In genomic region chr6:145477367-145477905, GRCm38 (mm10) we compare ENCODE assay signal across 19 mouse cellular contexts.
DNase-seq lines count a peak whose midpoint lies in the region; ATAC-seq and TF ChIP-seq lines count a peak whose summit lies in the region.
"Had no signal": no experiment of that assay in that cellular context is flagged by ENCODE, and none has a peak within 500 bp of the region (broad histone marks: within the 10 kb centered on the region; RNA-seq: fewer than 3 reads in every experiment).

No protein-coding gene starts in this region.

- peak; percentile 30 for DNase-seq in embryo, embryonic 10 days (ENCODE audit: low spot score)
- no peak for DNase-seq in embryo, embryonic 11 days
- DNase-seq in kidney, adult 11 months: peak; percentile 85
- DNase-seq in limb, embryonic 10.5 days (ENCODE audit: low spot score): no peak
- DNase-seq in T-cell, adult 2 months (ENCODE audit: low spot score): no peak
- DNase-seq in lung, postnatal 10 days: no peak
- DNase-seq in thymus, adult 2 months: no peak
- DNase-seq: cerebellum, adult 8-10 months; heart, postnatal 14 days; lung, adult 2 months; lung, postnatal 36 days; thymus, postnatal 25 days had no signal

- H3K4me3 ChIP-seq in kidney, embryonic 16.5 days (ENCODE audit: low read length): no peak overlapping the region
- no peak overlapping the region for H3K4me3 ChIP-seq in limb, embryonic 10.5 days
- H3K4me3 ChIP-seq in thymus, adult 2 months (ENCODE audit: control insufficient read depth, insufficient read depth, low read length): no peak overlapping the region
- H3K4me3 ChIP-seq: heart, embryonic 12.5 days; hindbrain, embryonic 13.5 days; limb, embryonic 15.5 days had no signal

- no peaks in the 10 kb centered on the region for H3K9me3 ChIP-seq in kidney, embryonic 16.5 days (ENCODE audit: low read length)
- H3K9me3 ChIP-seq in limb, embryonic 10.5 days (replicated peaks): no peaks in the 10 kb centered on the region
- H3K9me3 ChIP-seq: heart, embryonic 12.5 days; hindbrain, embryonic 13.5 days; limb, embryonic 15.5 days had no signal

- no peak for TF ChIP-seq POLR2A in thymus, adult 2 months (IDR thresholded peaks at IDR 0.05; ENCODE audit: control insufficient read depth, extremely low read depth, insufficient read depth, low read length, poor library complexity)

- TF ChIP-seq CTCF in thymus, adult 2 months (IDR thresholded peaks at IDR 0.05; ENCODE audit: borderline replicate concordance, control insufficient read depth, extremely low read depth, insufficient read depth, low read length, poor library complexity): no peak

- no peaks in the 10 kb centered on the region for H3K36me3 ChIP-seq in kidney, embryonic 16.5 days (ENCODE audit: insufficient read depth, low read length)
- no peaks in the 10 kb centered on the region for H3K36me3 ChIP-seq in limb, embryonic 10.5 days
- no peaks in the 10 kb centered on the region for H3K36me3 ChIP-seq in thymus, adult 2 months (ENCODE audit: control insufficient read depth, insufficient read depth, low read length)
- H3K36me3 ChIP-seq: heart, embryonic 12.5 days; hindbrain, embryonic 13.5 days; limb, embryonic 15.5 days had no signal

- WGBS in kidney, embryonic 16.5 days: 22% methylated on average over 10 of the region's 10 CpGs
- 55% methylated on average over 10 of the region's 10 CpGs for WGBS in limb, embryonic 10.5 days
- WGBS in thymus, adult 2 months: 90% methylated on average over 10 of the region's 10 CpGs

- H3K27ac ChIP-seq in kidney, embryonic 16.5 days (ENCODE audit: low read length): no peak overlapping the region; the same call in 1 of the 2 replicates
- peak overlapping the region; percentile 51; the same call in 1 of the 2 replicates for H3K27ac ChIP-seq in limb, embryonic 10.5 days
- H3K27ac ChIP-seq in thymus, adult 2 months (ENCODE audit: control insufficient read depth, insufficient read depth, low read length): no peak overlapping the region
- H3K27ac ChIP-seq: hindbrain, embryonic 13.5 days; limb, embryonic 15.5 days had no signal

- no peak overlapping the region for H3K9ac ChIP-seq in kidney, embryonic 16.5 days (replicated peaks; ENCODE audit: low read length)
- H3K9ac ChIP-seq: heart, embryonic 12.5 days; hindbrain, embryonic 13.5 days; limb, embryonic 15.5 days had no signal

- no peak overlapping the region for H3K4me2 ChIP-seq in kidney, embryonic 16.5 days (replicated peaks; ENCODE audit: low read depth, low read length)
- H3K4me2 ChIP-seq: heart, embryonic 12.5 days; hindbrain, embryonic 13.5 days; limb, embryonic 15.5 days had no signal

- H3K27me3 ChIP-seq in kidney, embryonic 16.5 days (ENCODE audit: insufficient read depth, low read length): no peaks in the 10 kb centered on the region
- H3K27me3 ChIP-seq in limb, embryonic 10.5 days (ENCODE audit: low read depth, poor library complexity, severe bottlenecking): no peaks in the 10 kb centered on the region
- no peaks in the 10 kb centered on the region for H3K27me3 ChIP-seq in thymus, adult 2 months (ENCODE audit: control insufficient read depth, insufficient read depth, low read length)
- H3K27me3 ChIP-seq: heart, embryonic 12.5 days; hindbrain, embryonic 13.5 days; limb, embryonic 15.5 days had no signal

- peak; percentile 57 for ATAC-seq in kidney, embryonic 16.5 days (ENCODE audit: low FRiP score, low TSS enrichment)
- ATAC-seq: CD4-positive, CD25-positive, alpha-beta regulatory T cell, adult 4 months; forebrain, embryonic 16.5 days; inflammation-experienced regulatory T-cells, adult 6 months had no signal

- peaks cover 22% of the 10 kb centered on the region for H3K4me1 ChIP-seq in kidney, embryonic 16.5 days (ENCODE audit: insufficient read depth, low read length)
- H3K4me1 ChIP-seq in limb, embryonic 10.5 days: peaks cover 59% of the 10 kb centered on the region
- no peaks in the 10 kb centered on the region for H3K4me1 ChIP-seq in thymus, adult 2 months (replicated peaks; ENCODE audit: control insufficient read depth, insufficient read depth, low read length)

Comparison
In these comparisons a context has a peak if more than half of its experiments do, and no peak if none do; other contexts are left out.
1. DNase-seq: peak in embryo, embryonic 10 days (single experiment) and kidney, adult 11 months (single experiment); none in embryo, embryonic 11 days (single experiment), limb, embryonic 10.5 days (single experiment), T-cell, adult 2 months (single experiment), lung, postnatal 10 days (single experiment) and thymus, adult 2 months (single experiment).